ENCODE assay signal across 8 mouse cellular contexts in genomic region chr5:35043110-35043451, GRCm38 (mm10). TPM values are rescaled to one million over a fixed set of nuclear protein-coding genes. Genes with fewer than 3 reads are reported as not detected.
A peak's percentile ranks its signal among the peaks of the same experiment; 100 is the strongest.
DNase-seq lines count a peak whose midpoint lies in the region; ATAC-seq lines count a peak whose summit lies in the region.

No protein-coding gene starts in this region.

- H3K9ac ChIP-seq in hindbrain, embryonic 14.5 days = no peak overlapping the region
- no peak overlapping the region for H3K9ac ChIP-seq in lung, embryonic 16.5 days (ENCODE audit: low read length)

- no peaks in the 10 kb centered on the region for H3K27me3 ChIP-seq in hindbrain, embryonic 14.5 days (ENCODE audit: control insufficient read depth, insufficient read depth, low read length)
- H3K27me3 ChIP-seq in lung, embryonic 16.5 days (ENCODE audit: control insufficient read depth, insufficient read depth, low read depth, low read length) = no peaks in the 10 kb centered on the region

- H3K4me2 ChIP-seq in hindbrain, embryonic 14.5 days (replicated peaks) = no peak overlapping the region
- no peak overlapping the region for H3K4me2 ChIP-seq in lung, embryonic 16.5 days (ENCODE audit: low read depth, low read length)

- DNase-seq in WW6 (ENCODE audit: low read depth, low spot score) = peak; percentile 36
- DNase-seq in cerebellum, postnatal 10 days = peak; percentile 94 to 96
- DNase-seq in frontal cortex, postnatal 10 days (ENCODE audit: low spot score in 2 of 2) = peak; percentile 64 to 75
- peak; percentile 90 for DNase-seq in hindbrain, embryonic 14.5 days (ENCODE audit: low spot score)
- DNase-seq in layer of hippocampus, postnatal 10 days (ENCODE audit: low spot score in 2 of 2) = peak; percentile 83 to 86
- DNase-seq in retina, adult 2 months (ENCODE audit: low read depth, low spot score) = peak; percentile 55
- peak; percentile 77 for DNase-seq in thymus, postnatal 25 days

- no peaks in the 10 kb centered on the region for H3K4me1 ChIP-seq in hindbrain, embryonic 14.5 days (replicated peaks; ENCODE audit: control insufficient read depth, insufficient read depth, low read length)
- H3K4me1 ChIP-seq in lung, embryonic 16.5 days (replicated peaks; ENCODE audit: control insufficient read depth, insufficient read depth, low read length) = no peaks in the 10 kb centered on the region

- ATAC-seq in hindbrain, embryonic 14.5 days (ENCODE audit: low FRiP score) = peak; percentile 81
- peak; percentile 81 for ATAC-seq in lung, embryonic 16.5 days (ENCODE audit: low read depth)

- 20% methylated on average over 1 of the region's 1 CpGs for WGBS in hindbrain, embryonic 14.5 days
- 8% methylated on average over 1 of the region's 1 CpGs for WGBS in lung, embryonic 16.5 days

- no peak overlapping the region for H3K27ac ChIP-seq in hindbrain, embryonic 14.5 days
- H3K27ac ChIP-seq in lung, embryonic 16.5 days (ENCODE audit: low read length) = no peak overlapping the region

- H3K4me3 ChIP-seq in hindbrain, embryonic 14.5 days (replicated peaks; ENCODE audit: low read length) = no peak overlapping the region
- no peak overlapping the region for H3K4me3 ChIP-seq in lung, embryonic 16.5 days (ENCODE audit: low read length)

- H3K36me3 ChIP-seq in hindbrain, embryonic 14.5 days (replicated peaks; ENCODE audit: control insufficient read depth, insufficient read depth) = no peaks in the 10 kb centered on the region
- no peaks in the 10 kb centered on the region for H3K36me3 ChIP-seq in lung, embryonic 16.5 days (ENCODE audit: control insufficient read depth, insufficient read depth, low read length)

- H3K9me3 ChIP-seq in hindbrain, embryonic 14.5 days (ENCODE audit: control insufficient read depth, low read length) = no peaks in the 10 kb centered on the region
- H3K9me3 ChIP-seq in lung, embryonic 16.5 days (ENCODE audit: control insufficient read depth, low read length) = no peaks in the 10 kb centered on the region

RNA-seq across cellular contexts. Expression of gene Hgfac, which starts 1.8 kb away (rescaled TPM):
- polyA plus RNA-seq in hindbrain, embryonic 14.5 days (2014; fragmentation: Nextera tagmentation; extraction: Ambion mirVana) = 0.48 and 0.72 TPM in 2 replicates
- 1 to 10 TPM in 1 of 2 experiments, under 1 TPM in 1; 0.80 to 1.1 TPM for total RNA-seq in layer of hippocampus, postnatal 10 days (2021)
- polyA plus RNA-seq in lung, embryonic 16.5 days (2015; fragmentation: Nextera tagmentation; extraction: Ambion mirVana) = 0.84 and 3.2 TPM in 2 replicates

RNA-seq across cellular contexts. Expression of gene Dok7, which starts 13.5 kb away (rescaled TPM):
- 5.5 and 7.1 TPM in 2 replicates for polyA plus RNA-seq in hindbrain, embryonic 14.5 days (2014; fragmentation: Nextera tagmentation; extraction: Ambion mirVana)
- 10 to 100 TPM; 16.6 to 20.5 TPM for total RNA-seq in layer of hippocampus, postnatal 10 days (2021)
- 2.5 TPM in 2 replicates for polyA plus RNA-seq in lung, embryonic 16.5 days (2015; fragmentation: Nextera tagmentation; extraction: Ambion mirVana)

Comparison
In these comparisons a context has a peak if more than half of its experiments do, and no peak if none do; other contexts are left out.
1. DNase-seq: peak in every context shown above with its lines; median percentile 95 in cerebellum, postnatal 10 days; 90 in hindbrain, embryonic 14.5 days; 84 in layer of hippocampus, postnatal 10 days; 77 in thymus, postnatal 25 days; 70 in frontal cortex, postnatal 10 days; 55 in retina, adult 2 months; 36 in WW6.